Mouse (Mus musculus) heart, postnatal 14 days (tissue): Measurements from ENCODE around the gene Pex3. TPM values are rescaled to one million over a fixed set of nuclear protein-coding genes. Genes with fewer than 3 reads are reported as not detected.

Experiments
- total RNA-seq, 2 experiments: library from RNA; stranded (reverse); gene quantifications; 2 replicates each; pipeline ENCODE4 v1.2.3; 2021

The Pex3 gene
- total RNA-seq, 2 experiments from 2014 or later: 16.5 to 19.2 TPM

Other genes starting within 250 kb of the Pex3 start
- 10 to 100 TPM; 48.0 to 55.1 TPM for gene Phactr2, start 78.7 kb downstream of the Pex3 start, total RNA-seq
- 100 to 1,000 TPM; 327 to 370 TPM for gene Fuca2, start 53.6 kb downstream of the Pex3 start, total RNA-seq
- 1 to 10 TPM; 2.3 to 2.6 TPM for gene Adat2, start 248 bp downstream of the Pex3 start, total RNA-seq